Mouse (Mus musculus) hindbrain, embryonic 10.5 days (tissue): ENCODE data around the gene Spocd1. TPM values are rescaled to one million over a fixed set of nuclear protein-coding genes. Genes with fewer than 3 reads are reported as not detected.

ENCODE experiments used
- DNase-seq: peaks from one replicate; pipeline ENCODE4 v3.0.0-alpha.2; 2017; ENCODE audit warnings: low spot score
- H3K27ac ChIP-seq: fragments of 300-500 bp; sonication (generic); 2 replicates; pipeline ENCODE4 v1.5.1; 2016; ENCODE audit warnings: mild to moderate bottlenecking, moderate library complexity
- H3K27me3 ChIP-seq: fragments of 300-500 bp; sonication (generic); 2 replicates; pipeline ENCODE4 v1.6.1; 2016; ENCODE audit warnings: mild to moderate bottlenecking; ENCODE audit not compliant: poor library complexity, insufficient read depth, severe bottlenecking
- H3K36me3 ChIP-seq: fragments of 300-500 bp; sonication (generic); 2 replicates; pipeline ENCODE4 v1.6.1; 2016; ENCODE audit warnings: mild to moderate bottlenecking, moderate library complexity
- H3K4me1 ChIP-seq: fragments of 300-500 bp; sonication (generic); replicated peaks from 2 replicates; pipeline ENCODE4 v1.6.1; 2016; ENCODE audit warnings: mild to moderate bottlenecking
- H3K4me3 ChIP-seq: fragments of 300-500 bp; sonication (generic); 2 replicates; pipeline ENCODE4 v1.5.1; 2016; ENCODE audit warnings: mild to moderate bottlenecking, moderate library complexity
- H3K9me3 ChIP-seq: fragments of 300-500 bp; sonication (generic); 2 replicates; pipeline ENCODE4 v1.6.1; 2016; ENCODE audit warnings: mild to moderate bottlenecking, moderate library complexity
- WGBS: fragments of 180-500 bp; shearing (Covaris S2); methylation state at CpG from one replicate; pipeline ENCODE4 v1.1.7; 2016; 5-methylcytosine and 5-hydroxymethylcytosine counted together
- polyA plus RNA-seq: library from polyadenylated mRNA; unstranded; fragments of >200 nt; fragmentation: Nextera tagmentation; extraction: Ambion mirVana; gene quantifications from 2 replicates; pipeline ENCODE4 v1.2.1, GENCODE M21; 2016

Gene Spocd1
- polyA plus RNA-seq, 1 experiment from 2014 or later: 0.05 TPM

DNA sequence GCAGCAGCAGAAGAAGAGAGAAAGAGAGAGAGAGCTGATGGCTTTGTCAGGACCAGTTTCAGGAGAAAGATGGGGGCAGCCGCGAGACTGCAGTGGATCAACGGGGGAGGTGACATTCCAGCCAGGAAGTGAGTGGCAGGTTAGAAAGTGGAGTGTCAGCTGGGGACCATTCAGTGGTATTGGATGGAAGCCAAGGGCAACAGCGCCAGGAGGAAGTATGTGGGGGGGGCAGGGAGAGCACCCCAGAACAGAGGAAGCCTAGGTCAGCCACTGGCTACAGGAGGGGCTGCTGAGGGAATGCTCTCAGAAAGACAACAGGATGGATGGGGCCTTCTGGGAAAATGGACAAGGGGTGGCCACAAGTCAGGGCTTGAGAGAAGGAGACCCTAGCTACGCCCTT is 72.7 kb downstream of the Spocd1 start:
- no peaks in the 10 kb centered on the region for H3K36me3 ChIP-seq
- H3K4me3 ChIP-seq: no peak overlapping the region
- no peaks in the 10 kb centered on the region for H3K9me3 ChIP-seq
- H3K27me3 ChIP-seq: peaks cover 33% of the 10 kb centered on the region
- WGBS: 52% methylated on average over 5 of the region's 5 CpGs
- H3K4me1 ChIP-seq: peaks cover 43% of the 10 kb centered on the region
- peak overlapping the region; percentile 50; the same call in 1 of the 2 replicates for H3K27ac ChIP-seq
- no peak for DNase-seq

DNA sequence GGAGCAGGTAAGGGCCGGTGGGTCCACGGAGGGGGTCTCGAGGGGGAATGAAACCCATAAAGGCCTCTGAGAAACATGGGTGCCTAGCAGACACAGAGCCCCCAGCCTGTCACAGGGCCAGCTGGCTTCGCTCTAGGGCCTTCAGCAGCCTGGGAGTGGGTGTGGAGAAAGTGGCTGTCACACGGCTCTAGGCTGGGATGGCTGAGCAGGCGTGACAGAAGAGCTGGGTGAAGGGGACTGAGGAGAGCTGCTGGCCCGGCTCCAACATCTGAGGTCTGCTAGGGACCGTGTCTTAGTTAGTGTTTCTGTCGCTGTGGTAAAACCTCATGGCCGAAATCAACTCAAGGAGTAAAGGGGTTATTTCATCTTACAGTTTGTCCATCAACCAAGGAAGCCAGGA is 73.1 kb downstream of the Spocd1 start:
- H3K9me3 ChIP-seq: no peaks in the 10 kb centered on the region
- no peak for DNase-seq
- H3K36me3 ChIP-seq: no peaks in the 10 kb centered on the region
- WGBS: 82% methylated on average over 10 of the region's 10 CpGs
- peaks cover 47% of the 10 kb centered on the region for H3K4me1 ChIP-seq
- peaks cover 37% of the 10 kb centered on the region for H3K27me3 ChIP-seq
- H3K27ac ChIP-seq: peak overlapping the region; percentile 50; the same call in 1 of the 2 replicates
- H3K4me3 ChIP-seq: no peak overlapping the region

DNA sequence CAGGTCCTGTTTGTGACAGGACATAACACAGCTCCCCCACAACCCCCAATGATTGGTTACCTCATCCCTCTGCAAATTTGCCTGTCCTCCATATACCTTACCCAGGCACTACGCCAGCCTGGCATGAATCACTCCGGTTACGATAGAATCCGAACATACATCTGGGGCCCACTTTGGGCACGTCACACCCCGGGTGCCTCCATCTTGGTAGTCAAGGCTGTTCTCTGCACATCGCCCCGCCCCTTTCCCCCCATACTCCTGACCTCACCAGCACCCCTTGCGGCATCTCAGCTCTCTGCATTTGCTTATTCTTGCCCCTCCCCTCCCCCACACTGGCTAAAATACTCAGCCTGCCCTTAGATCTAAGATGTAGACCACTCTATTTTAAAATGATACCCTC is 76.5 kb downstream of the Spocd1 start:
- Histone ChIP-seq H3K27me3 (peaks cover 51% of the 10 kb centered on the region), H3K36me3 (peaks cover 11% of the 10 kb centered on the region; the same call in 1 of the 2 replicates), H3K4me1 (peaks cover 46% of the 10 kb centered on the region), H3K27ac (no peak overlapping the region; the same call in 1 of the 2 replicates), H3K9me3 (no peaks in the 10 kb centered on the region), H3K4me3 (no peak overlapping the region)
- DNase-seq: no peak
- 54% methylated on average over 9 of the region's 9 CpGs for WGBS

DNA sequence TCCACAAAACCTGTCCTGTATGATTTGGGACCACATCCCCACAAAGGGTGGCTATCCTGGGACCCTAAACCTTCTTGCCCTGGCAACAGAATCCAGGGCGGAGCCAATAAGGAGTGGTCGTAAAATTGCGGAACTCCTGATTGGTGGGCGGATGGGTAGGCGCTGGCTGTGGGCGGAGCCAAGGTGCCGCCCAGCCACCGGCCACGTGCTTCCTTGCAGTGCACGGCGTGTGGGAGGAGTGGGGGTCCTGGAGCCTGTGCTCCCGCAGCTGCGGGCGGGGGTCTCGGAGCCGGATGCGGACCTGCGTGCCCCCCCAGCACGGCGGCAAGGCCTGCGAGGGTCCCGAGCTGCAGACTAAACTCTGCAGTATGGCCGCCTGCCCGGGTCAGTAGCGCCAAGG is 77.5 kb downstream of the Spocd1 start:
- H3K27me3 ChIP-seq: peaks cover 51% of the 10 kb centered on the region
- peak overlapping the region; percentile 46; the same call in 1 of the 2 replicates for H3K27ac ChIP-seq
- H3K4me1 ChIP-seq: peaks cover 40% of the 10 kb centered on the region
- no peaks in the 10 kb centered on the region for H3K9me3 ChIP-seq
- peak; percentile 49 for DNase-seq
- 13% methylated on average over 25 of the region's 25 CpGs for whole genome bisulfite sequencing
- peaks cover 15% of the 10 kb centered on the region for H3K36me3 ChIP-seq
- H3K4me3 ChIP-seq: peak overlapping the region; percentile 47

Other genes starting within 250 kb of the Spocd1 start
- gene Tmem39b, start 232.4 kb upstream of the Spocd1 start, polyA plus RNA-seq: 15.2 and 24.1 TPM in 2 replicates
- gene Khdrbs1, start 186.9 kb upstream of the Spocd1 start, polyA plus RNA-seq: 160 and 168 TPM in 2 replicates
- gene Ptp4a2, start 118.0 kb upstream of the Spocd1 start, polyA plus RNA-seq: 230 and 278 TPM in 2 replicates
- 2.0 and 3.1 TPM in 2 replicates for gene Adgrb2, start 55.6 kb downstream of the Spocd1 start, polyA plus RNA-seq
- 7.2 and 8.7 TPM in 2 replicates for gene Col16a1, start 118.6 kb downstream of the Spocd1 start, polyA plus RNA-seq
- gene Pef1, start 173.3 kb downstream of the Spocd1 start, polyA plus RNA-seq: 76.3 and 83.5 TPM in 2 replicates
- 0.81 and 0.85 TPM in 2 replicates for gene Hcrtr1, start 210.1 kb downstream of the Spocd1 start, polyA plus RNA-seq
- 11.6 and 15.1 TPM in 2 replicates for gene Tinagl1, start 245.9 kb downstream of the Spocd1 start, polyA plus RNA-seq